Mouse (Mus musculus): ENCODE results near the gene Impdh2. TPM values are rescaled to one million over a fixed set of nuclear protein-coding genes. Genes with fewer than 3 reads are reported as not detected.

The Impdh2 gene
- polyA plus RNA-seq, 1 experiment, result 387 TPM

DNA sequence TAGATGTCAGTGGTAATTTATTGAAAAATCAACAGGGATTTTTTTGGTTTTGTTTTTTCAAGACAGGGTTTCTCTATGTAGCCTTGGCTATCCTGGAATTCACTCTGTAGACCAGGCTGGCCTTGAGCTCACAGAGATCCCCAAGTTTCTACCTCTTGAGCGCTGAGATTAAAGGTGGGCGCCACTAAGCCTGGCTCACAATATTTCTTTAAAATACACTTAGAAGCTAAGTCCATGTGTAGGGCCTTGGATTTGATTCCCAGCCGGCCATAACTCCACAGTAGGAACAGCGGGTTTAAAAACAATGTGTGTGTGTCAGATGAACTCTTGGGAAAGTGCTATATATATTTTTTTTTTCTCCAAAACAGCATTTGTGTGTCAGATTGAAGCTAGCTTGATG is 36.7 kb upstream of the Impdh2 start:
- no peaks in the 10 kb centered on the region for H3K27me3 ChIP-seq (ENCODE audit: control insufficient read depth, insufficient read depth, low read length, poor library complexity, severe bottlenecking)
- H3K4me3 ChIP-seq (ENCODE audit: low read depth, low read length), result no peak overlapping the region
- H3K36me3 ChIP-seq (ENCODE audit: control insufficient read depth, insufficient read depth, low read length, poor library complexity, severe bottlenecking), result peaks cover 25% of the 10 kb centered on the region
- no peaks in the 10 kb centered on the region for H3K4me1 ChIP-seq (ENCODE audit: control insufficient read depth, insufficient read depth, low read length)
- no peaks in the 10 kb centered on the region for H3K9me3 ChIP-seq (replicated peaks; ENCODE audit: control insufficient read depth, insufficient read depth, low read length, poor library complexity, severe bottlenecking)
- TF ChIP-seq EP300 (IDR thresholded peaks at IDR 0.05; ENCODE audit: insufficient read depth, low read depth, low read length), result no peak
- no peak for TF ChIP-seq POLR2A (IDR thresholded peaks at IDR 0.05; ENCODE audit: insufficient read depth, low read length)
- no peak for TF ChIP-seq CTCF (IDR thresholded peaks at IDR 0.05; ENCODE audit: low read depth, low read length)
- H3K27ac ChIP-seq (ENCODE audit: insufficient read depth, low read length), result no peak overlapping the region
- H3K9ac ChIP-seq (ENCODE audit: low read depth, poor library complexity, severe bottlenecking), result no peak overlapping the region

DNA sequence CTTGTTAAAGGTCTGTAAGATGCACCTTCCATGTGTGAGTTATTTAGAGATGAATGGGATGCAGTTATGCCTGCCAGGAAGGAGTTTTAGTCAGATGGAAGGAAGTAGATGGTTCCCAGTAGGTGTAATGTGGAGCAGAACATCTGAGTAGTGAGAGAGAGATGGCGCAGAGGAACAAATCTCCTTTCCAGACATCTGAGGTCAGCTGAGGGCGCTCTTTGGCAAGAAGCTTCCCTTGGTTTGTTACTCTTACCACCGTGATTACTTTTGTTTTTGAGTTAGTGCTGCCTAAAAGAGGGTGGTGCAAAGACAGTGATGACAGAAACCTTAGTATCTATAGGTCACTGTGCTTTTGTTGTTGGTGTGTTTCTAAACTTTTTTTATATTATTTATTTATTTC is 34.7 kb upstream of the Impdh2 start:
- TF ChIP-seq POLR2A (IDR thresholded peaks at IDR 0.05; ENCODE audit: insufficient read depth, low read length) (no peak), EP300 (IDR thresholded peaks at IDR 0.05; ENCODE audit: insufficient read depth, low read depth, low read length) (no peak), CTCF (IDR thresholded peaks at IDR 0.05; ENCODE audit: low read depth, low read length) (peak; percentile 3)
- Histone ChIP-seq H3K27me3 (ENCODE audit: control insufficient read depth, insufficient read depth, low read length, poor library complexity, severe bottlenecking) (no peaks in the 10 kb centered on the region), H3K9me3 (replicated peaks; ENCODE audit: control insufficient read depth, insufficient read depth, low read length, poor library complexity, severe bottlenecking) (no peaks in the 10 kb centered on the region), H3K4me1 (ENCODE audit: control insufficient read depth, insufficient read depth, low read length) (no peaks in the 10 kb centered on the region), H3K36me3 (ENCODE audit: control insufficient read depth, insufficient read depth, low read length, poor library complexity, severe bottlenecking) (peaks cover 31% of the 10 kb centered on the region), H3K27ac (ENCODE audit: insufficient read depth, low read length) (no peak overlapping the region), H3K4me3 (ENCODE audit: low read depth, low read length) (no peak overlapping the region), H3K9ac (ENCODE audit: low read depth, poor library complexity, severe bottlenecking) (no peak overlapping the region)

DNA sequence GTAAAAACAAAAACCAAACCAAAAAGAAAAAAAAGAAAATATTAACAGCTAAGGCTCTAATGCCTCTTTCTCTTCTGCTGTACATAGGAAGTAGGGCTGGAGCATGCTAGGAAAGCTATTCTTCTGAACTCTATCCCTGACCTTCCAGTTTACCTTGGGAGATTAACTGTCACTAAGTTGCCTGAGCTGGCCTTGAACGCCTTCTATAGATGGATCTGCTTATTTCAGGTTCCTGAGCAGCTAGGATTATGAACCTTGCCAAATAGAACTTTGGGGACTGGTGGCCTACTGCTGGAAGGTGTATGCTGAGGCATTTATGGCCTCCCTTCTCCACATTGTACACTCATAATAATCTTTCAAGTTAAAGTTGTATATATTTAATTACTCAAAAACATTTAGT is 29.1 kb upstream of the Impdh2 start:
- TF ChIP-seq EP300 (IDR thresholded peaks at IDR 0.05; ENCODE audit: insufficient read depth, low read depth, low read length) (no peak), POLR2A (IDR thresholded peaks at IDR 0.05; ENCODE audit: insufficient read depth, low read length) (no peak), CTCF (IDR thresholded peaks at IDR 0.05; ENCODE audit: low read depth, low read length) (no peak)
- no peaks in the 10 kb centered on the region for H3K4me1 ChIP-seq (ENCODE audit: control insufficient read depth, insufficient read depth, low read length)
- H3K27ac ChIP-seq (ENCODE audit: insufficient read depth, low read length), result no peak overlapping the region
- H3K36me3 ChIP-seq (ENCODE audit: control insufficient read depth, insufficient read depth, low read length, poor library complexity, severe bottlenecking), result peaks cover 80% of the 10 kb centered on the region
- H3K27me3 ChIP-seq (ENCODE audit: control insufficient read depth, insufficient read depth, low read length, poor library complexity, severe bottlenecking), result no peaks in the 10 kb centered on the region
- H3K4me3 ChIP-seq (ENCODE audit: low read depth, low read length), result no peak overlapping the region
- no peaks in the 10 kb centered on the region for H3K9me3 ChIP-seq (replicated peaks; ENCODE audit: control insufficient read depth, insufficient read depth, low read length, poor library complexity, severe bottlenecking)
- no peak overlapping the region for H3K9ac ChIP-seq (ENCODE audit: low read depth, poor library complexity, severe bottlenecking)

DNA sequence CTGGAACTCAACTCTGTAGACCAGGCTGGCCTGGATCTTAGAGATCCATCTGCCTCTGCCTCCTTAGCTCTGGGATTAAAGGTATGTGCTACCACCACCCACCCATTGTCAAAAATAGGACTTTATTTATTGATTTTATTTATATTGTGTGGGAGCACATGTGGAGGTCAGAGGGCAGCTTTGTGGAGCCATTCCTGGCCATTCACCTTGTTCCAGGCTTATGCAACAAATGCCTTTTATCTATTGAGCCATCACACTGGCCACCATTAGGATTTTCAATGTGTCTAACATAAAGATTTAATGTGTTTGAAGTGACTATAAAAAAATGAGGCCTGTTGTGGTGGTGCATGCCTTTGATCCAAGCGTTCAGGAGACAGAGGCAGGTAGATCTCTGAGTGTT is 28.6 kb upstream of the Impdh2 start:
- Histone ChIP-seq H3K27ac (ENCODE audit: insufficient read depth, low read length) (no peak overlapping the region), H3K4me1 (ENCODE audit: control insufficient read depth, insufficient read depth, low read length) (no peaks in the 10 kb centered on the region), H3K9me3 (replicated peaks; ENCODE audit: control insufficient read depth, insufficient read depth, low read length, poor library complexity, severe bottlenecking) (no peaks in the 10 kb centered on the region), H3K9ac (ENCODE audit: low read depth, poor library complexity, severe bottlenecking) (no peak overlapping the region), H3K4me3 (ENCODE audit: low read depth, low read length) (no peak overlapping the region), H3K36me3 (ENCODE audit: control insufficient read depth, insufficient read depth, low read length, poor library complexity, severe bottlenecking) (peaks cover 85% of the 10 kb centered on the region), H3K27me3 (ENCODE audit: control insufficient read depth, insufficient read depth, low read length, poor library complexity, severe bottlenecking) (no peaks in the 10 kb centered on the region)
- TF ChIP-seq POLR2A (IDR thresholded peaks at IDR 0.05; ENCODE audit: insufficient read depth, low read length) (no peak), CTCF (IDR thresholded peaks at IDR 0.05; ENCODE audit: low read depth, low read length) (no peak), EP300 (IDR thresholded peaks at IDR 0.05; ENCODE audit: insufficient read depth, low read depth, low read length) (no peak)

DNA sequence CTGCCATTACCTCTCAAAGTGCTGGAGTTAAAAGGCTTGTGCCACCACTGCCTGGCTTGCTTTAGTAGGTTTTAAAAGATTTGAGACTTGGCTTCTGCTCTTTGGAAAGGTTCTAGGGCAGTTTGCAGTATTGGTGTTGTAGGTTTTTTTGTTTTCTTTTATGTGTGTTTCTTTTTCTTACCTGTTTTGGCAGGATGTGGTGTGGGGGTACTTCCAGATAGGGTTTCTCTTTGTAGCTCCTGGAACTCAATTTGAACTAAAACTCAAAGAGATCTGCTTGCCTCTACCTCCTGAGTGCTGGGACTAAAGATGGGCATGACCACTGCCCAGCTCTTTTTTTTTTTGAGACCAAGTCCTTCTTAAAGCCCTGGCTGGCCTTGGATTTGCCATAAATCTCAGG is 19.2 kb upstream of the Impdh2 start:
- Histone ChIP-seq H3K4me3 (ENCODE audit: low read depth, low read length) (no peak overlapping the region), H3K9ac (ENCODE audit: low read depth, poor library complexity, severe bottlenecking) (no peak overlapping the region), H3K27me3 (ENCODE audit: control insufficient read depth, insufficient read depth, low read length, poor library complexity, severe bottlenecking) (no peaks in the 10 kb centered on the region), H3K27ac (ENCODE audit: insufficient read depth, low read length) (no peak overlapping the region), H3K9me3 (replicated peaks; ENCODE audit: control insufficient read depth, insufficient read depth, low read length, poor library complexity, severe bottlenecking) (no peaks in the 10 kb centered on the region), H3K4me1 (ENCODE audit: control insufficient read depth, insufficient read depth, low read length) (no peaks in the 10 kb centered on the region), H3K36me3 (ENCODE audit: control insufficient read depth, insufficient read depth, low read length, poor library complexity, severe bottlenecking) (peaks cover 86% of the 10 kb centered on the region)
- no peak for TF ChIP-seq CTCF (IDR thresholded peaks at IDR 0.05; ENCODE audit: low read depth, low read length)
- TF ChIP-seq POLR2A (IDR thresholded peaks at IDR 0.05; ENCODE audit: insufficient read depth, low read length), result no peak
- TF ChIP-seq EP300 (IDR thresholded peaks at IDR 0.05; ENCODE audit: insufficient read depth, low read depth, low read length), result no peak

DNA sequence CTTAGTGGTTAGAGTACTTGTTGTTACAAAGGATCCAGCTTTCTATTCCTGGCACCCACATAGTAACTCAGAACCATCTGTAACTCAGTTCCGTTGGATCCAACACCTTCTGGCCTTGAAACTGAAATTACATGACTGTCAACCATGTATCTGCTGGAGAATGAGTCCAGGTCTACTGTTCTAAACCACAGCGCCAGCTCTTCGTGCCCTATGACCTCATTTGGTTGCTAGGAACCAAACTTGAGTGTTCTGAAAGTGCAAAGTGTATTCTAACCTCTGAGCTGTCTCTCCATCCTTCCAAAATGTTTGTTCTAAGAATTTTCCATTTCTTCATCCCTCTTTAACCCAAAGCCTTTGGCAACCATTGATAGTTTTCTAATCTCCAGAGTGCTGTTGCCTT is 14.1 kb upstream of the Impdh2 start:
- H3K4me3 ChIP-seq (ENCODE audit: low read depth, low read length), result no peak overlapping the region
- H3K9ac ChIP-seq (ENCODE audit: low read depth, poor library complexity, severe bottlenecking), result no peak overlapping the region
- no peaks in the 10 kb centered on the region for H3K9me3 ChIP-seq (replicated peaks; ENCODE audit: control insufficient read depth, insufficient read depth, low read length, poor library complexity, severe bottlenecking)
- H3K27ac ChIP-seq (ENCODE audit: insufficient read depth, low read length), result no peak overlapping the region
- peaks cover 89% of the 10 kb centered on the region for H3K36me3 ChIP-seq (ENCODE audit: control insufficient read depth, insufficient read depth, low read length, poor library complexity, severe bottlenecking)
- no peaks in the 10 kb centered on the region for H3K4me1 ChIP-seq (ENCODE audit: control insufficient read depth, insufficient read depth, low read length)
- no peaks in the 10 kb centered on the region for H3K27me3 ChIP-seq (ENCODE audit: control insufficient read depth, insufficient read depth, low read length, poor library complexity, severe bottlenecking)
- TF ChIP-seq CTCF (IDR thresholded peaks at IDR 0.05; ENCODE audit: low read depth, low read length) (no peak), POLR2A (IDR thresholded peaks at IDR 0.05; ENCODE audit: insufficient read depth, low read length) (no peak), EP300 (IDR thresholded peaks at IDR 0.05; ENCODE audit: insufficient read depth, low read depth, low read length) (no peak)
